Mouse (Mus musculus) Patski (cell line): ENCODE results near the gene Cyb5r4. TPM values are rescaled to one million over a fixed set of nuclear protein-coding genes. Genes with fewer than 3 reads are reported as not detected.
"Not testable (repeated sequence)": the region's sequence is repeated elsewhere in the genome, so short reads cannot be mapped to it uniquely, and the experiment has no call there.

Experiments
- ATAC-seq: fragments of 100-300 bp; one replicate; pipeline ENCODE4 v1.8.0; 2021
- CTCF ChIA-PET: fragments of 350-600 bp; sonication (Branson Sonifier 250); formaldehyde crosslinking; loops from one replicate; lab custom pipeline; 2022; ENCODE audit warnings: inconsistent platforms; lab: Charles Lee
- POLR2A ChIA-PET: fragments of 350-600 bp; sonication (Branson Sonifier 250); formaldehyde crosslinking; loops from one replicate; lab custom pipeline; 2022; ENCODE audit warnings: antibody characterized with exemption, inconsistent platforms; lab: Charles Lee
- DNase-seq: peaks from one replicate; pipeline ENCODE4 v3.0.0-alpha.2; 2011; ENCODE audit warnings: low read depth, low spot score
- H3K27me3 ChIP-seq: fragments of 371-371 bp; one replicate; pipeline ENCODE4 v1.5.1; 2021
- CTCF ChIP-seq: fragments of 100-300 bp; IDR thresholded peaks from one replicate; pipeline ENCODE4 v1.5.1; 2021
- in situ Hi-C: fragments of 300-500 bp; cut with MboI; formaldehyde crosslinking; loops from 3 replicates; pipeline ENCODE4 v1.11.1; 2018; ENCODE audit warnings: low pct_unique_long_range_greater_than_20kb, mixed read lengths
- polyA plus RNA-seq: library from polyadenylated mRNA; unstranded; gene quantifications from one replicate; pipeline ENCODE4 v1.2.3, GENCODE M21; 2021

The Cyb5r4 gene
- polyA plus RNA-seq, result 44.8 TPM

- ATAC-seq, result peak; percentile 99
- DNase-seq, result peak; percentile 83
- no peak for TF ChIP-seq CTCF
- in situ Hi-C loops, result no loop called here
- H3K27me3 ChIP-seq, result peaks cover 10% of the 10 kb centered on the region
- CTCF ChIA-PET, result interaction anchor here (0.9 to 1.1 kb wide), 2 partner anchors 9 to 11 kb away, joined by 3 read pairs; no protein-coding TSS in a partner anchor
- POLR2A ChIA-PET, result no interaction called here
Observed at GRCm38 (mm10) chr9:87021778-87022523, at the start of gene Cyb5r4. Cyb5r4 (plus strand) TSS chr9:87022014.

GRCm38 (mm10) chr9:86972471-86972870, 49.3 kb upstream of the Cyb5r4 start:
- POLR2A ChIA-PET, ATAC-seq, DNase-seq, CTCF ChIA-PET, H3K27me3 ChIP-seq: not testable (repeated sequence)
- in situ Hi-C loops, result loop anchor here (5.0 kb wide), 1 partner anchor 85 kb away; no protein-coding TSS in a partner anchor

- in situ Hi-C loops, result loop anchor here (5.0 kb wide), 1 partner anchor 86 kb away; no protein-coding TSS in a partner anchor
- TF ChIP-seq CTCF, result no peak
- POLR2A ChIA-PET, result no interaction called here
- ATAC-seq (no peak), DNase-seq (no peak)
- no peaks in the 10 kb centered on the region for H3K27me3 ChIP-seq
- CTCF ChIA-PET, result no interaction called here
Observed at GRCm38 (mm10) chr9:86973562-86973961, 48.3 kb upstream of the Cyb5r4 start.

GRCm38 (mm10) chr9:86976896-86977295, 44.9 kb upstream of the Cyb5r4 start:
- ChIA-PET POLR2A (no interaction called here), CTCF (no interaction called here)
- in situ Hi-C loops, result no loop called here
- H3K27me3 ChIP-seq, result no peaks in the 10 kb centered on the region
- no peak for ATAC-seq
- no peak for DNase-seq
- TF ChIP-seq CTCF, result no peak

- in situ Hi-C loops, result no loop called here
- POLR2A ChIA-PET, result no interaction called here
- no peaks in the 10 kb centered on the region for H3K27me3 ChIP-seq
- CTCF ChIA-PET, result interaction anchor here (1.4 kb wide), 1 partner anchor 100 kb away, joined by 3 read pairs; no protein-coding TSS in a partner anchor
- no peak for TF ChIP-seq CTCF
- DNase-seq (no peak), ATAC-seq (no peak)
Observed at GRCm38 (mm10) chr9:86978257-86978907, 43.4 kb upstream of the Cyb5r4 start.

- no peak for TF ChIP-seq CTCF
- H3K27me3 ChIP-seq, result peaks cover 8% of the 10 kb centered on the region
- no peak for ATAC-seq
- DNase-seq, result no peak
- POLR2A ChIA-PET, result interaction anchor here (0.7 kb wide), 1 partner anchor 15 kb away, joined by 3 read pairs; no protein-coding TSS in a partner anchor
- in situ Hi-C loops, result no loop called here
- CTCF ChIA-PET, result interaction anchor here (1.2 kb wide), 1 partner anchor 9 kb away, joined by 3 read pairs; no protein-coding TSS in a partner anchor
Observed at GRCm38 (mm10) chr9:86980048-86980447, 41.8 kb upstream of the Cyb5r4 start.

GRCm38 (mm10) chr9:86980942-86981341, 40.9 kb upstream of the Cyb5r4 start:
- no peak for DNase-seq
- peaks cover 8% of the 10 kb centered on the region for H3K27me3 ChIP-seq
- TF ChIP-seq CTCF, result no peak
- ATAC-seq, result no peak
- in situ Hi-C loops, result no loop called here
- ChIA-PET CTCF (no interaction called here), POLR2A (interaction anchor here (0.6 kb wide), 1 partner anchor 1711 kb away, joined by 4 read pairs; no protein-coding TSS in a partner anchor)

GRCm38 (mm10) chr9:86981551-86981950, 40.3 kb upstream of the Cyb5r4 start:
- POLR2A ChIA-PET, result no interaction called here
- CTCF ChIA-PET, result no interaction called here
- H3K27me3 ChIP-seq, result peaks cover 10% of the 10 kb centered on the region
- in situ Hi-C loops, result no loop called here
- no peak for TF ChIP-seq CTCF
- no peak for DNase-seq
- no peak for ATAC-seq

- ATAC-seq, result no peak
- CTCF ChIA-PET, result no interaction called here
- in situ Hi-C loops, result no loop called here
- no peak for TF ChIP-seq CTCF
- peaks cover 22% of the 10 kb centered on the region for H3K27me3 ChIP-seq
- POLR2A ChIA-PET, result no interaction called here
- DNase-seq, result no peak
Observed at GRCm38 (mm10) chr9:86984583-86984982, 37.2 kb upstream of the Cyb5r4 start.

GRCm38 (mm10) chr9:86985105-86985504, 36.7 kb upstream of the Cyb5r4 start:
- no peak for TF ChIP-seq CTCF
- ATAC-seq, result no peak

GRCm38 (mm10) chr9:86986703-86987296, 35.0 kb upstream of the Cyb5r4 start:
- CTCF ChIA-PET, result no interaction called here
- POLR2A ChIA-PET, result interaction anchor here (0.5 kb wide), 1 partner anchor 415 kb away, joined by 3 read pairs; no protein-coding TSS in a partner anchor
- in situ Hi-C loops, result no loop called here
- no peak for TF ChIP-seq CTCF
- peaks cover 22% of the 10 kb centered on the region for H3K27me3 ChIP-seq
- ATAC-seq (no peak), DNase-seq (no peak)

More at GRCm38 (mm10) chr9:86985105-86985504, 36.7 kb upstream of the Cyb5r4 start:
- CTCF ChIA-PET, result no interaction called here
- DNase-seq, result no peak
- peaks cover 22% of the 10 kb centered on the region for H3K27me3 ChIP-seq
- POLR2A ChIA-PET, result no interaction called here
- in situ Hi-C loops, result no loop called here
